In genomic region chr17:23880576-23880975, GRCm38 (mm10) we compare ENCODE assay signal across 11 mouse cellular contexts. TPM values are rescaled to one million over a fixed set of nuclear protein-coding genes. Genes with fewer than 3 reads are reported as not detected.
"Had no signal": no experiment of that assay in that cellular context is flagged by ENCODE, and none has a peak within 500 bp of the region (broad histone marks: within the 10 kb centered on the region; RNA-seq: fewer than 3 reads in every experiment).

TSS of gene Dcpp1 (plus strand) at chr17:23880876.
TSS of gene Dcpp2 (plus strand) at chr17:23880880.

RNA-seq across cellular contexts. Expression of gene Dcpp1, which starts in this region (rescaled TPM):
- polyA plus RNA-seq: neural tube, embryonic 13.5 days; neural tube, embryonic 14.5 days; neural tube, embryonic 15.5 days; small intestine, adult 2 months; spleen, adult 2 months; stomach, embryonic 14.5 days; stomach, embryonic 15.5 days; stomach, embryonic 16.5 days; stomach, postnatal 0 days; urinary bladder, adult 2 months had no signal

RNA-seq across cellular contexts. Expression of gene Dcpp2, which starts in this region (rescaled TPM):
- polyA plus RNA-seq: neural tube, embryonic 13.5 days; neural tube, embryonic 14.5 days; neural tube, embryonic 15.5 days; small intestine, adult 2 months; spleen, adult 2 months; stomach, embryonic 14.5 days; stomach, embryonic 15.5 days; stomach, embryonic 16.5 days; stomach, postnatal 0 days; testis, adult 2 months; urinary bladder, adult 2 months had no signal
